In the genomic region with DNA sequence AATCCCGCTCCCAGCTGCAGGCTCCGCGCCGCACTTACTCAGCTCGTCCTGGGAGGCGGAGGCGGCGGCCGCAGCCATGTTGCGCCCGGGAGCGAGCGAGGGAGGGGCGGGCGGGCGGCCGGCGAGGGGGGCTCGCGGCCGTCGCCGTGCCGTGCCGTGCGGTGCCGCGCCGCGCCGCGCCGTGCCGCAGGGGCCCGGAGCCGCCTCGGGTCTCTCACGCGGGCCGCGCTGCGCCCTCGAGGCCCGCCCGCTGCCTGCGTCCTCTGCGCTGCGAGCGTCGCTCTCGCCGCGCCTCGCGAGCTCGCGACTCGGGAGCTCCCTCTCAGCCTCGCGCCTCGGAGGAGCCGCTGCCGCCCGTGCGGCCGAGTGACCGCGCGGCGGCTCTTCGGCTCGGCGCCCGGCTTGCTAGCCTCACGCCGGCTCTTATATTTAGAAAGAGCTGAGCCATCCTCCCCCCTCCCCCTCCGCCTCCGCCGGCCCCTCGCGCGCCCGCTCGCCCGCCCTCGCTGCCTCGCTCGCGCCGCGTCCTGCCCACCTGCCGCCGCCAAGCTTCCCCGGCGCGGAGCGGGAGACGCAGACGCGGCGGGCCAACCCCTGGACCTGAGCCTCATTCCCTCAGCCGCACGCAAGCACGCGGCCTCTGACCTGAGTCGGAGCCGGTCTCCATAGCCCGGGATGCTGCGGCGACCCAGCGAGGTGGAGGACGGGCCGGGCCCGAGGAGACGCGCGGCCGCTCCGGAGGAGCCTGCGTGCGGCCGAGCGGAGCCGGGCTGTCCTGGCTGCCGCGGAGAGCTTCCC, we compare ENCODE assay signal across 8 mouse cellular contexts. TPM values are rescaled to one million over a fixed set of nuclear protein-coding genes. Genes with fewer than 3 reads are reported as not detected.
A peak's percentile ranks its signal among the peaks of the same experiment; 100 is the strongest.
DNase-seq lines count a peak whose midpoint lies in the region; ATAC-seq and TF ChIP-seq lines count a peak whose summit lies in the region.

No protein-coding gene starts in this region.

- H3K4me3 ChIP-seq in cortical plate, adult 2 months (ENCODE audit: insufficient read depth, low read length): peak overlapping the region; percentile 83
- H3K4me3 ChIP-seq in limb, embryonic 11.5 days (ENCODE audit: low read depth, low read length): peak overlapping the region; percentile 89
- peak overlapping the region; percentile 88 for H3K4me3 ChIP-seq in midbrain, embryonic 11.5 days (ENCODE audit: low read depth, low read length)

- no peak for TF ChIP-seq CTCF in cortical plate, adult 2 months (IDR thresholded peaks at IDR 0.05; ENCODE audit: extremely low read depth, insufficient read depth, low read length)

- DNase-seq in kidney, adult 18-20 months: peak; percentile 80
- no peak for DNase-seq in kidney, adult 11 months
- peak; percentile 77 for DNase-seq in gastrocnemius, postnatal 10 days
- DNase-seq in induced T-regulatory cell, adult 2 months (ENCODE audit: low read depth): peak; percentile 73
- DNase-seq in limb, embryonic 11.5 days (ENCODE audit: low spot score): peak; percentile 85
- DNase-seq in midbrain, embryonic 11.5 days (ENCODE audit: low spot score, missing footprints): peak; percentile 97
- DNase-seq in right cerebral cortex, postnatal 36 days (ENCODE audit: low spot score in 2 of 2): peak; percentile 38 to 56

- WGBS in limb, embryonic 11.5 days: 0% methylated on average over 93 of the region's 126 CpGs
- under 1% methylated on average over 98 of the region's 126 CpGs for WGBS in midbrain, embryonic 11.5 days

- TF ChIP-seq POLR2A in cortical plate, adult 2 months (IDR thresholded peaks at IDR 0.05; ENCODE audit: extremely low read depth, insufficient read depth, low read length): peak; percentile 34; the same call in 1 of the 2 replicates

- peak overlapping the region; percentile 70 for H3K4me2 ChIP-seq in limb, embryonic 11.5 days (ENCODE audit: low read depth, severe bottlenecking)
- peak overlapping the region; percentile 70 for H3K4me2 ChIP-seq in midbrain, embryonic 11.5 days

- peaks cover 2% of the 10 kb centered on the region; the same call in 1 of the 2 replicates for H3K4me1 ChIP-seq in cortical plate, adult 2 months (ENCODE audit: control insufficient read depth, insufficient read depth, low read length)
- H3K4me1 ChIP-seq in limb, embryonic 11.5 days (ENCODE audit: control insufficient read depth, insufficient read depth, low read length): peaks cover 7% of the 10 kb centered on the region; the same call in 1 of the 2 replicates
- peaks cover 5% of the 10 kb centered on the region; the same call in 1 of the 2 replicates for H3K4me1 ChIP-seq in midbrain, embryonic 11.5 days (ENCODE audit: control insufficient read depth, insufficient read depth, low read length)

- no peaks in the 10 kb centered on the region for H3K9me3 ChIP-seq in limb, embryonic 11.5 days (ENCODE audit: control insufficient read depth, low read length)
- no peaks in the 10 kb centered on the region for H3K9me3 ChIP-seq in midbrain, embryonic 11.5 days (ENCODE audit: control insufficient read depth, low read length)

- no peaks in the 10 kb centered on the region for H3K27me3 ChIP-seq in limb, embryonic 11.5 days (ENCODE audit: control insufficient read depth, insufficient read depth, low read length)
- H3K27me3 ChIP-seq in midbrain, embryonic 11.5 days (ENCODE audit: control insufficient read depth, insufficient read depth, low read length): no peaks in the 10 kb centered on the region

- peak; percentile 61 for ATAC-seq in limb, embryonic 11.5 days (ENCODE audit: insufficient number of reproducible peaks, low FRiP score, low TSS enrichment, low read depth)
- peak; percentile 83 for ATAC-seq in midbrain, embryonic 11.5 days (ENCODE audit: low FRiP score)

- H3K27ac ChIP-seq in cortical plate, adult 2 months (ENCODE audit: insufficient read depth, low read length): peak overlapping the region; percentile 100
- peak overlapping the region; percentile 97 for H3K27ac ChIP-seq in limb, embryonic 11.5 days (replicated peaks; ENCODE audit: low read depth, low read length)
- peak overlapping the region; percentile 87 for H3K27ac ChIP-seq in midbrain, embryonic 11.5 days (ENCODE audit: low read depth, low read length)

- peak overlapping the region; percentile 97 for H3K9ac ChIP-seq in limb, embryonic 11.5 days (ENCODE audit: low read length)
- H3K9ac ChIP-seq in midbrain, embryonic 11.5 days (ENCODE audit: low read length): peak overlapping the region; percentile 95

- no peaks in the 10 kb centered on the region for H3K36me3 ChIP-seq in limb, embryonic 11.5 days (ENCODE audit: control insufficient read depth, insufficient read depth, low read length)
- no peaks in the 10 kb centered on the region for H3K36me3 ChIP-seq in midbrain, embryonic 11.5 days (ENCODE audit: control insufficient read depth, insufficient read depth, low read length)

RNA-seq across cellular contexts. Expression of a gene that starts 0.5 kb away (rescaled TPM):
- 38.6 and 40.5 TPM in 2 replicates for polyA plus RNA-seq in cortical plate, adult 2 months (2012; rRNA removed)
- total RNA-seq in gastrocnemius, postnatal 10 days (2021): 100 to 1,000 TPM; 218 to 227 TPM
- 45.6 and 51.4 TPM in 2 replicates for polyA plus RNA-seq in limb, embryonic 11.5 days (2014; fragmentation: Nextera tagmentation; extraction: Ambion mirVana)
- polyA plus RNA-seq in midbrain, embryonic 11.5 days (2014; fragmentation: Nextera tagmentation; extraction: Ambion mirVana): 38.7 and 42.3 TPM in 2 replicates

RNA-seq across cellular contexts. Expression of a gene that starts 31.4 kb away (rescaled TPM):
- polyA plus RNA-seq in cortical plate, adult 2 months (2012; rRNA removed): 14.7 and 17.1 TPM in 2 replicates
- total RNA-seq in gastrocnemius, postnatal 10 days (2021): under 1 TPM; 0.21 to 0.25 TPM
- 1.1 TPM in 2 replicates for polyA plus RNA-seq in limb, embryonic 11.5 days (2014; fragmentation: Nextera tagmentation; extraction: Ambion mirVana)
- 0.95 and 1.0 TPM in 2 replicates for polyA plus RNA-seq in midbrain, embryonic 11.5 days (2014; fragmentation: Nextera tagmentation; extraction: Ambion mirVana)
